Mouse (Mus musculus) heart, adult 2 months (tissue): ENCODE results near the gene Rxrb. TPM values are rescaled to one million over a fixed set of nuclear protein-coding genes. Genes with fewer than 3 reads are reported as not detected.

Source experiments
- DNase-seq, 2 experiments: peaks; one replicate each; pipeline ENCODE4 v3.0.0; 2021
- H3K27ac ChIP-seq: fragments of 200-600 bp; 2 replicates; pipeline ENCODE4 v1.8.1; 2022
- H3K27me3 ChIP-seq: fragments of 200-500 bp; 2 replicates; pipeline ENCODE4 v1.6.1; 2012; ENCODE audit warnings: mild to moderate bottlenecking, low read length, inconsistent platforms, mixed read lengths; ENCODE audit not compliant: control insufficient read depth, insufficient read depth
- H3K36me3 ChIP-seq: fragments of 200-500 bp; 2 replicates; pipeline ENCODE4 v1.6.1; 2012; ENCODE audit warnings: low read length, inconsistent platforms; ENCODE audit not compliant: control insufficient read depth, insufficient read depth
- H3K4me1 ChIP-seq: fragments of 200-500 bp; 2 replicates; pipeline ENCODE4 v1.6.1; 2011; ENCODE audit warnings: low read length; ENCODE audit not compliant: control insufficient read depth, insufficient read depth
- H3K4me3 ChIP-seq: fragments of 200-600 bp; 2 replicates; pipeline ENCODE4 v1.8.1; 2022
- H3K79me2 ChIP-seq: fragments of 200-500 bp; replicated peaks from 2 replicates; pipeline ENCODE4 v1.6.1; 2012; ENCODE audit warnings: mild to moderate bottlenecking, inconsistent platforms, low read length, moderate library complexity, mixed read lengths; ENCODE audit not compliant: control insufficient read depth, insufficient read depth
- H3K9ac ChIP-seq: fragments of 200-500 bp; 2 replicates; pipeline ENCODE4 v1.6.1; 2012; ENCODE audit warnings: low read depth, mild to moderate bottlenecking, control low read depth, inconsistent platforms, low read length, mixed read lengths
- CTCF ChIP-seq: fragments of 200-600 bp; IDR thresholded peaks from 2 replicates; pipeline ENCODE4 v1.8.1; 2022; ENCODE audit warnings: antibody characterized with exemption, mild to moderate bottlenecking, moderate library complexity
- EP300 ChIP-seq: fragments of 200-500 bp; IDR thresholded peaks from 2 replicates; pipeline ENCODE4 v1.6.1; 2011; ENCODE audit warnings: low read depth, low read length, control low read depth; ENCODE audit not compliant: insufficient read depth
- POLR2A ChIP-seq: fragments of 200-500 bp; IDR thresholded peaks from 2 replicates; pipeline ENCODE4 v1.6.1; 2011; ENCODE audit warnings: mild to moderate bottlenecking, low read depth, low read length, control low read depth; ENCODE audit not compliant: insufficient read depth
- WGBS: fragments of 180-500 bp; shearing (Covaris S2); methylation state at CpG from one replicate; pipeline ENCODE4 v1.1.7; 2018; 5-methylcytosine and 5-hydroxymethylcytosine counted together
- intact Hi-C: fragments of 180-260 bp; cut with DNase I; formaldehyde crosslinking; loops from one replicate; pipeline ENCODE4 v1.15.1; 2025
- polyA plus RNA-seq: library from polyadenylated mRNA; depleted of rRNA; stranded (reverse); fragments of >200 nt; gene quantifications from 2 replicates; pipeline ENCODE4 v1.2.3, GENCODE M21; 2012
- total RNA-seq, 2 experiments: library from RNA; stranded (reverse); gene quantifications; 2 replicates each; pipeline ENCODE4 v1.2.3; 2021

The Rxrb gene
- total and polyA plus RNA-seq, 3 experiments = 38.8 to 42.4 (median 39.1) TPM

DNA sequence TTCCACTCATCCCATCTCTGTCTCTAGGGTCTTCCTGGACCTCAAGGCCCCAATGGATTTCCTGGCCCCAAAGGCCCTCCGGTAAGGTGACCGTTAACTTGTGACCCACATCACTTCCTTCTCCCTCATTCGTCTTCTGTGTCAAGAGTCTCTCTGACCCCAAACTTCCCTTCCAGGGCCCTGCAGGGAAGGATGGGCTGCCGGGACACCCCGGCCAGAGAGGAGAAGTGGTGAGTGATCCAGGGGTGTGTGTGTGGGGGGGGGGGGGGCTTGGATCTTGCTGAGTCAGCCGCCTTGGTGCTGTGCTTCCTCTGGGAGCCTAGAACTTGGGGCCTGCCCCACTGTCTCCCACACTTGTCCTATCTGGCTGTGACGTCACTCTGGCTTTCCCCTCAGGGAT, 25.6 kb downstream of the Rxrb start:
- Histone ChIP-seq H3K9ac (no peak overlapping the region), H3K79me2 (no peaks in the 10 kb centered on the region), H3K4me1 (no peaks in the 10 kb centered on the region)

DNA sequence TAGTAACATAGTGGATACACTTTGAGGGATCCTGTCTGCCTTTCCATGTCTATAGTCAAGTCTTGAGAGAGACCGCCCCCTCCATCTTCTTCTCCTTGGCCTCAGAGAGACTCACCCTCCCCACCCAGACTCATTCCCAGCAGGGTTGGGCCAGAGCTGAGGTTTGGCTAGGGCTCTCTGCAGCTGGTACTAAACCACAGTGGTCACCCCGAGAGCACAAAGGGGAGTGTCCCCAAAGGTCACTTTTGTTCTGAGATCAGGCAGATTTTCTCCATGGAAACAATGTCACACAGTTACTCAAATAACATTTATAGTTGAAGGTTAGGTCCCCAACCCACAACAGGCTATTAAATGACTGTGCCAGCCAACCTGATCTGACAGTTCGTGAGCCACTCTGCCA, 37.3 kb downstream of the Rxrb start:
- intact Hi-C loops = no loop called here
- H3K36me3 ChIP-seq = no peaks in the 10 kb centered on the region
- 49% methylated on average over 3 of the region's 3 CpGs for WGBS

More for the DNA sequence above, 25.6 kb downstream of the Rxrb start:
- H3K27me3 ChIP-seq = no peaks in the 10 kb centered on the region
- 58% methylated on average over 7 of the region's 7 CpGs for WGBS
- DNase-seq = no peak
- intact Hi-C loops = no loop called here
- no peak overlapping the region for H3K27ac ChIP-seq
- H3K36me3 ChIP-seq = no peaks in the 10 kb centered on the region
- no peak overlapping the region for H3K4me3 ChIP-seq
- TF ChIP-seq POLR2A (no peak), CTCF (no peak), EP300 (no peak)

DNA sequence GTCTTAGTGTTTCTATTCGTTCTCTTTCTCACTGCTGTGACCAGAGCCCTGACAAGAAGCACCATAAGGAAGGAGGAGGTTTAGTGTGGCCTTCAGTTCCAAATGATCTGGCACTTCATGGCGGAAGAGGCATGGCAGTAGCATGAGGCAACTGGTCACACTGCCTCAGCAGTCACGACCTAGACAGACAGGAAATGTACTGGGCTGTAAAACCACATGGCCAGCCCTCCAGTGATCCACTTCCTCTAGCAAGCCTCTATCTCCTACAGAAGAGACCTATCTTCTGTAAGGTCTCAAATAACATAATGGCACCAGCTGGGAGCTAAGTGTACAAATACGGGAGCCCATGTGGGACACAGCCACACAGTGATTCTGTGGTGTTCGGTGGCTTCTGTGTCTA, 40.5 kb downstream of the Rxrb start:
- DNase-seq = no peak
- no peaks in the 10 kb centered on the region for H3K79me2 ChIP-seq
- intact Hi-C loops = loop anchor here (10.0 kb wide), 1 partner anchor 163 kb away; the partner anchor contains the start of gene H2-Ob
- H3K27ac ChIP-seq = no peak overlapping the region
- H3K9ac ChIP-seq = no peak overlapping the region
- no peaks in the 10 kb centered on the region; the same call in 1 of the 2 replicates for H3K27me3 ChIP-seq
- 65% methylated on average over 5 of the region's 5 CpGs for WGBS
- no peaks in the 10 kb centered on the region for H3K36me3 ChIP-seq
- TF ChIP-seq CTCF = no peak
- TF ChIP-seq EP300 = no peak
- TF ChIP-seq POLR2A = no peak
- H3K4me1 ChIP-seq = no peaks in the 10 kb centered on the region
- H3K4me3 ChIP-seq = no peak overlapping the region

More for the DNA sequence above, 37.3 kb downstream of the Rxrb start:
- DNase-seq = no peak
- TF ChIP-seq EP300 = no peak
- TF ChIP-seq CTCF = no peak
- no peak for TF ChIP-seq POLR2A
- Histone ChIP-seq H3K79me2 (no peaks in the 10 kb centered on the region), H3K27ac (no peak overlapping the region), H3K9ac (no peak overlapping the region), H3K4me1 (no peaks in the 10 kb centered on the region), H3K4me3 (no peak overlapping the region), H3K27me3 (no peaks in the 10 kb centered on the region)

DNA sequence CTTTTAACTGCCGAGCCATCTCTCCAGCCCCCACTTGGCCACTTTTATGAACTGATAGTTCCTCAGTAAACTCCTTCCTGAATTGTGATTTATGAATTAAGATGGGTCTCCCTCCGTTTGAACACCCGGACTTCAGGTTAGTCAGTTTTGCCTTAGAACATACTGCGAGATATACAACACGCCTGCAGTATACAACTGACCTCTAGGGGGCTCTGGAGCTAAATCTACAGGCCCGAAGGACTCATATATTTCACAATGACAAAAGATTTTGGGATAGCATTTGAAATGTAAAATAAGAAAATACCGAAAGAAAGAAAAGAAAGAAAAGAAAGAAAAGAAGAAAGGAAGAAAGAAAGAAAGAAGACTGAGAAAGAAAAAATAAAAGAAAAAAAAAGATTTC, 43.7 kb downstream of the Rxrb start:
- DNase-seq = peak; percentile 50 to 72
- no peaks in the 10 kb centered on the region; the same call in 1 of the 2 replicates for H3K27me3 ChIP-seq
- no peaks in the 10 kb centered on the region for H3K79me2 ChIP-seq
- no peak for TF ChIP-seq EP300
- TF ChIP-seq CTCF = peak; percentile 93
- H3K27ac ChIP-seq = no peak overlapping the region
- H3K4me3 ChIP-seq = no peak overlapping the region
- no peaks in the 10 kb centered on the region for H3K36me3 ChIP-seq
- no peaks in the 10 kb centered on the region for H3K4me1 ChIP-seq
- no peak overlapping the region for H3K9ac ChIP-seq
- WGBS = 32% methylated on average over 7 of the region's 7 CpGs
- intact Hi-C loops = loop anchor here (10.0 kb wide), 1 partner anchor 160 kb away; the partner anchor contains the start of gene H2-Ob

DNA sequence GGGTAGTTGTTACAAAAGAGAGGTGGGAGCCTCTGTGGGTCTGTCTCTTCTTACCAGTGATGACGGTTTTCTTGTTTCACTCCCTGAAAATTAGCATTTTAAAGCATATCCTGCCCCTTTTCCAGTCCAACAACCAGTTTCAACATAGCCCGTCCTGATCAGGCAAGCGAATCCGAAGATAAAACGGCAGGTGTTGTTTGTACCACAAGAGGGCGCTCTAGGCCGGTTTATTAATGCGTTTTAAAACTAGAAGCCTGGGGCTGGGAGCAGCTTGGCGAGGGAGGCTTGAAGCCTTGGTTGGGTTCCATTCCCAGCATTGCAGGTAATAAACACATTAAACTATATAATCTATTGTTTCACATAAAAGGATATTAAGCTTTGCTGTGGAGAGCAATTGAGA, 45.9 kb downstream of the Rxrb start:
- H3K4me1 ChIP-seq = no peaks in the 10 kb centered on the region
- WGBS = under 1% methylated on average over 9 of the region's 9 CpGs
- no peak for TF ChIP-seq POLR2A
- no peak for TF ChIP-seq EP300
- TF ChIP-seq CTCF = peak; percentile 87
- H3K4me3 ChIP-seq = no peak overlapping the region
- H3K36me3 ChIP-seq = no peaks in the 10 kb centered on the region
- intact Hi-C loops = loop anchor here (2.0 to 10.0 kb wide), 2 partner anchors 93 to 157 kb away; partner anchors contain the start of gene H2-Ob
- no peaks in the 10 kb centered on the region; the same call in 1 of the 2 replicates for H3K27me3 ChIP-seq
- H3K79me2 ChIP-seq = no peaks in the 10 kb centered on the region
- H3K9ac ChIP-seq = no peak overlapping the region
- no peak overlapping the region for H3K27ac ChIP-seq
- DNase-seq = peak; percentile 47 to 59

DNA sequence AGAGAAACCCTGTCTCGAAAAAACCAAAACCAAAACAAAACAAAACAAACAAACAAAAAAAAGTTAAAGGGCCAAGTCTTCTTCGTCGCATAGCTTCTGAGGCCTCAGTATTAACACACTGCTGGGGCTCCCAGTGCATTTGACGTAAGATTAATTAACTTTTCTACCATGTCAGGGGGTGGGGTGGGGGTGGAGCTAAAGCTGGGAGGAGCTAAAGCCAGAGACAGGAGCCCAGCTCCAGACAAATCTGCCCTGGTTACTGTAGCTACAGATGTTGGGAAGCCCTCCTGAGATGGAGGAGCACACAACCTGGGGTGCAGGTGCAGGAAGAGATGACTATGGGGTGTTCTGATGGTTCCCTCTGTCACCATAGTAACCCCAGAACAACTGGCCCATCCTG, 46.5 kb downstream of the Rxrb start:
- TF ChIP-seq CTCF = no peak
- TF ChIP-seq POLR2A = no peak
- TF ChIP-seq EP300 = no peak
- WGBS = 59% methylated on average over 4 of the region's 4 CpGs
- Histone ChIP-seq H3K36me3 (no peaks in the 10 kb centered on the region), H3K9ac (no peak overlapping the region), H3K4me3 (no peak overlapping the region), H3K4me1 (no peaks in the 10 kb centered on the region), H3K79me2 (no peaks in the 10 kb centered on the region), H3K27ac (no peak overlapping the region), H3K27me3 (no peaks in the 10 kb centered on the region; the same call in 1 of the 2 replicates)
- DNase-seq = no peak
- intact Hi-C loops = loop anchor here (10.0 kb wide), 1 partner anchor 157 kb away; the partner anchor contains the start of gene H2-Ob
